Mouse (Mus musculus) kidney, adult 2 months (tissue): ENCODE measurements at regions not wholly inside any gene's neighbourhood (a gene's known extent, or its start where the extent isn't known, plus 50 kb on each side); places are given as distances from the start of the nearest gene placed in this dataset.
A peak's percentile ranks its signal among the peaks of the same experiment; 100 is the strongest.

Experiments used
- DNase-seq: peaks from one replicate; pipeline ENCODE4 v3.0.0; 2021
- H3K27ac ChIP-seq: fragments of 200-500 bp; 2 replicates; pipeline ENCODE4 v1.5.1; 2012; ENCODE audit warnings: low read depth, low read length, control low read depth, inconsistent platforms; ENCODE audit not compliant: insufficient read depth
- H3K27me3 ChIP-seq: fragments of 200-500 bp; replicated peaks from 2 replicates; pipeline ENCODE4 v1.6.1; 2012; ENCODE audit warnings: mild to moderate bottlenecking, moderate library complexity, low read length, inconsistent platforms; ENCODE audit not compliant: control insufficient read depth, insufficient read depth
- H3K36me3 ChIP-seq: fragments of 200-500 bp; 2 replicates; pipeline ENCODE4 v1.6.1; 2012; ENCODE audit warnings: mild to moderate bottlenecking, moderate library complexity, low read length, inconsistent platforms; ENCODE audit not compliant: control insufficient read depth, insufficient read depth
- H3K4me1 ChIP-seq: fragments of 200-500 bp; 2 replicates; pipeline ENCODE4 v1.6.1; 2011; ENCODE audit warnings: low read length; ENCODE audit not compliant: control insufficient read depth, insufficient read depth
- H3K4me3 ChIP-seq: fragments of 200-500 bp; 2 replicates; pipeline ENCODE4 v1.5.1; 2011; ENCODE audit warnings: mild to moderate bottlenecking, low read depth, low read length, control low read depth; ENCODE audit not compliant: insufficient read depth
- CTCF ChIP-seq: fragments of 200-500 bp; conservative IDR thresholded peaks from 2 replicates; pipeline ENCODE4 v1.5.1; 2011; ENCODE audit warnings: low read depth, mild to moderate bottlenecking, control low read depth, low read length, moderate library complexity, mixed read lengths; ENCODE audit not compliant: insufficient read depth, insufficient read length
- POLR2A ChIP-seq: fragments of 200-500 bp; IDR thresholded peaks from one replicate; pipeline ENCODE4 v1.6.1; 2011; ENCODE audit warnings: low read depth, low read length, control low read depth
- WGBS: fragments of 180-500 bp; shearing (Covaris S2); methylation state at CpG from one replicate; pipeline ENCODE4 v1.1.7; 2018; 5-methylcytosine and 5-hydroxymethylcytosine counted together

GRCm38 (mm10) chr5:18135794-18136678 is 173.7 kb downstream of the Gnat3 start:
- Histone ChIP-seq H3K27ac (no peak overlapping the region), H3K36me3 (no peaks in the 10 kb centered on the region), H3K4me3 (no peak overlapping the region), H3K4me1 (0 out of 2 replicates have a peak, but pooled peaks cover 3% of the 10 kb centered on the region), H3K27me3 (no peaks in the 10 kb centered on the region)
- DNase-seq: no peak
- WGBS: 68% methylated on average over 7 of the region's 7 CpGs
- TF ChIP-seq POLR2A (no peak), CTCF (no peak)

DNA sequence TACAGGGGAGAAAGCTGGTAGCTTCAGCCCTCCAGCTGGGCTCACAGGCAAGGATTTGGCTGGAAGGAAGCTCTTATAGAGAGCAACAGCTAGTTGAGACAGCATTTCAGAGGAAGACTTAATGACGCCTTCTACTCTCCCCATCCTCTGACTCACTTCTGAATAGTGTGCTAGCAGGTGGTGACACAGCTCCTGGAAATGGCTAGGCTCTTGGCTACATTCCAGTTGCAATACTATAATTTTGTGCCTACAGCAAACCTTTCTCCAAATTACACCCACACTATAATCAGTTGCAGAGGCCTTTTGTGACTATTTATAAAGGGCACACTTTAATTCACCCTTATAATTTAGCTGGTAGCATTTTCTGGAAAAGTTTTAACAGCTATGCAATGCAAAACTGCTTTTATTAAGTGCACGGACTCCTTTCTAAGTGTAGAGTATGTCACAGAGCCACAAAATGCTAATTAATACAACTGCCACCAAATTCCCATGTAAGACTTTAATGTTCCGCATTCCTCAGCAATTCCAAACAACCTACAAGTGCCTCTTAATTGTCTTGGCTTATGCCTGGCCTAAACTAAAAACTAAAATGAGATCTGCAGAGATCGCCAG is 175.2 kb downstream of the Gnat3 start:
- TF ChIP-seq CTCF (no peak), POLR2A (no peak)
- Histone ChIP-seq H3K4me1 (0 out of 2 replicates have a peak, but pooled peaks cover 3% of the 10 kb centered on the region), H3K27me3 (no peaks in the 10 kb centered on the region), H3K27ac (no peak overlapping the region), H3K4me3 (no peak overlapping the region), H3K36me3 (no peaks in the 10 kb centered on the region)
- 62% methylated on average over 4 of the region's 4 CpGs for WGBS
- peak; percentile 36 for DNase-seq

DNA sequence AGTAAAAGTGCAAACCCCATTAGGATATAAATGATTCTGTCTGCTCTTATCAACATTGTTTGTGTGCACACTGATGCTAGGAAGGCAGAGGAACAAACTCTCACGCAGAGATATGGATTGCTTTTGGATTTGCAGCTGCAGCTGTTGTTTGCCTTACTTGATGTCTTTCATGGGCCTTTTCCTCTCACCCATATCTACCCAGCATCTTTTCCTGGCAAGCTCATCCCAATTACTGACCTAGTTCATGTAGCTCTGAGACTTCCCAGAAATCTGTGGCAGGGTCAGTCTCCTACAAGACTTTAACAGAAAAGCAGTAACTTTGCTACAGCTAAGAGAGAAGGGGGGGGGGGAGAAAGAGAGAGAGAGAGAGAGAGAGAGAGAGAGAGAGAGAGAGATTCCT is 189.9 kb downstream of the Gnat3 start:
- DNase-seq: peak; percentile 72
- no peak overlapping the region for H3K4me3 ChIP-seq
- H3K4me1 ChIP-seq: peaks cover 8% of the 10 kb centered on the region; the same call in 1 of the 2 replicates
- TF ChIP-seq POLR2A (no peak), CTCF (no peak)
- no peaks in the 10 kb centered on the region for H3K36me3 ChIP-seq
- no peaks in the 10 kb centered on the region for H3K27me3 ChIP-seq
- no peak overlapping the region for H3K27ac ChIP-seq
- WGBS: 77% methylated on average over 1 of the region's 1 CpGs

- peaks cover 8% of the 10 kb centered on the region; the same call in 1 of the 2 replicates for H3K4me1 ChIP-seq
- H3K27me3 ChIP-seq: no peaks in the 10 kb centered on the region
- TF ChIP-seq CTCF (no peak), POLR2A (no peak)
- DNase-seq: peak; percentile 91
- 67% methylated on average over 1 of the region's 1 CpGs for WGBS
- H3K4me3 ChIP-seq: no peak overlapping the region
- peak overlapping the region; percentile 97 for H3K27ac ChIP-seq
- H3K36me3 ChIP-seq: no peaks in the 10 kb centered on the region
Observed at GRCm38 (mm10) chr5:18153703-18154102, 191.4 kb downstream of the Gnat3 start.

- Histone ChIP-seq H3K27me3 (no peaks in the 10 kb centered on the region), H3K27ac (no peak overlapping the region), H3K36me3 (no peaks in the 10 kb centered on the region), H3K4me1 (no peaks in the 10 kb centered on the region), H3K4me3 (no peak overlapping the region)
- DNase-seq: no peak
- no peak for TF ChIP-seq POLR2A
Observed at GRCm38 (mm10) chr5:18163515-18163914, 196.6 kb downstream of the Gnai1 start.

- no peak overlapping the region for H3K4me3 ChIP-seq
- no peaks in the 10 kb centered on the region for H3K36me3 ChIP-seq
- H3K27me3 ChIP-seq: no peaks in the 10 kb centered on the region
- H3K27ac ChIP-seq: no peak overlapping the region
- no peak for TF ChIP-seq POLR2A
- no peak for TF ChIP-seq CTCF
- DNase-seq: no peak
- WGBS: 76% methylated on average over 3 of the region's 3 CpGs
- H3K4me1 ChIP-seq: no peaks in the 10 kb centered on the region
Observed at GRCm38 (mm10) chr5:18177810-18178209, 182.3 kb downstream of the Gnai1 start.

GRCm38 (mm10) chr5:18211395-18212057 is 148.6 kb downstream of the Gnai1 start:
- DNase-seq: no peak
- H3K4me1 ChIP-seq: no peaks in the 10 kb centered on the region
- no peaks in the 10 kb centered on the region for H3K27me3 ChIP-seq
- H3K36me3 ChIP-seq: no peaks in the 10 kb centered on the region
- 61% methylated on average over 4 of the region's 4 CpGs for WGBS
- H3K4me3 ChIP-seq: no peak overlapping the region
- TF ChIP-seq CTCF (no peak), POLR2A (no peak)
- no peak overlapping the region for H3K27ac ChIP-seq
